Mouse (Mus musculus): ENCODE results near the gene Ackr4. TPM values are rescaled to one million over a fixed set of nuclear protein-coding genes. Genes with fewer than 3 reads are reported as not detected.

Gene Ackr4
- total RNA-seq (2014; fragmentation: Nextera tagmentation) = not detected in 2 replicates
- total RNA-seq (2017) = 0.09 TPM in 1 of 2 replicates, not detected in the other

DNA sequence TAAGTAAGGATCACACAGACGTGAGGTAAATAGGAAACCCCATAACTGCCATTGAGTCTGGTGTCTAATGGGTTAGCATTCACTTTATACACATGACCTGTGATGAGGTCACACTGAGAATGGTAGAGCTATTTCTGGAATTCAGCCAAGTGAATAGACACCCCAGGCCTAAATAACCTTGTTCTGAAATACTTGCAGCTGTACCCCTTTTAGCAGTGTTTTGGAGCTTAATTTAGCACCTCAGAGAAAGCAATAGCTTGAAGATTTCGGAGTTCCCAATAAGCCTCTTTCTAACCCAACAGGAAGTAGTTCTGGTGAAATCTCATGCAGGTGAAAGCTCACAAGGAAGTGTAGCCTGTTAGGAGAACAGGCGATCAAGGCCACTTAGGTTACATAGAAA is at the start of gene Ackr4:
Gene Ackr4 (minus strand): TSS at position 101 of the 400 bp plus-strand sequence.
- ATAC-seq (replicated peaks; ENCODE audit: poor library complexity, severe bottlenecking) = no peak

DNA sequence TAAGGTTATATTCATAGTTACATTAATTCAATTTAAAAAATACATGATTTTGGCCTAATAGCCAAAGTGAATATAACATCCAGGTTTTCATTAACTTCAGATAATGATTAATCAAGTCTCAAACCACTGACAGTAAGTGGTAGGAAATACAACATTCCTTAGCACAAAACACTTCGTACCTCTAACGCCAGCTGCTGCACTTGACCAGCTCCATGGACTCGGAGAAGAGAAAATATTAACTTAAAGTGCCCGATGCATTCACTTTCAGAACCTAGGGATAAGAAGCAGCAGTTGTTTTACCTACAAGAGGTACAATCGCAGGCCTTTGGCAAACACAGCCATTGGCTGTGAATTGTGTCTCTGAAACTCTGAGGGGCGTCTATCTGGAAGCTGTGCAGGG is 45.6 kb upstream of the Ackr4 start:
- no peak for ATAC-seq (replicated peaks; ENCODE audit: poor library complexity, severe bottlenecking)

GRCm38 (mm10) chr9:104171651-104172050 is 44.9 kb upstream of the Ackr4 start:
- no peak for ATAC-seq (replicated peaks; ENCODE audit: poor library complexity, severe bottlenecking)

DNA sequence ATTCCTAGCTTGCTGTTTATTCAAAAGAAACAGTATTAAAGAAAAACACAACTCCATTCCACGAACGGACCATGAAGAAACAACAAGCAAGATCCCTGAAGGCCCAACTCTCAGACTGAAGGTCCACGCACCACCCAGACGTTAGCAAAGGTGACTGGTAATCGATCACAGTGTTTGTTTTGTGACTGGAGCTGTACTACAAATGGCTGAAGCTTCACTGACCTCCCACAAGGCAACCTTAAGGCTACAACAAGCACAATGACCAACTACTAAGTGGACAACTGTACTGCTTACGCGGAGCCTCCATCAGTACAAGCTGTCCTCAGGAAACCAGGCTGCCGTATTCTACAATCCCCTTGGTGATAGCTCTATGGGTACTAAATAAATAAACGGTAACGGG is 43.3 kb upstream of the Ackr4 start:
- ATAC-seq (replicated peaks; ENCODE audit: poor library complexity, severe bottlenecking) = no peak

GRCm38 (mm10) chr9:104165926-104166325 is 39.2 kb upstream of the Ackr4 start:
- no peak for ATAC-seq (replicated peaks; ENCODE audit: poor library complexity, severe bottlenecking)

DNA sequence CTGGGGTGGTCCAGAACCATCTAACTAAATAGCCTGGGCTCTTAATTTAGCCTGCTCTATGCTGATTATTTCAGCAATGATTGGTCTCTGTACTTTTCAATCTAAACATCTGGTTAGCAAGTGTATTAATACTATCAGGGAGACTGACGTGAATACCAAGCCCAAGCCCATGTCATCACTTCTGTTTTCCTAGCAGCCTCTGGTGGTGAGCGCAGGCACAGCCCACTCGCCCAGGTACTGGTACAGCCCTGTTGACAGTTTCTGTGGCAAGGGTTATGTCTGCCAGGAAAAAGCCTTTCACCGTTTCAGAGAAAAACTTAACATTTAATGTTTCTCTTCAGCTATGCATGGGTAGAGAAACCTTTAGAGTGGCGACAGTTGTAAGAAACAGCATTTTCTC is 37.5 kb upstream of the Ackr4 start:
- no peak for ATAC-seq (replicated peaks; ENCODE audit: poor library complexity, severe bottlenecking)

- ATAC-seq (replicated peaks; ENCODE audit: poor library complexity, severe bottlenecking) = no peak
Measured at GRCm38 (mm10) chr9:104161117-104161516, 34.4 kb upstream of the Ackr4 start.

DNA sequence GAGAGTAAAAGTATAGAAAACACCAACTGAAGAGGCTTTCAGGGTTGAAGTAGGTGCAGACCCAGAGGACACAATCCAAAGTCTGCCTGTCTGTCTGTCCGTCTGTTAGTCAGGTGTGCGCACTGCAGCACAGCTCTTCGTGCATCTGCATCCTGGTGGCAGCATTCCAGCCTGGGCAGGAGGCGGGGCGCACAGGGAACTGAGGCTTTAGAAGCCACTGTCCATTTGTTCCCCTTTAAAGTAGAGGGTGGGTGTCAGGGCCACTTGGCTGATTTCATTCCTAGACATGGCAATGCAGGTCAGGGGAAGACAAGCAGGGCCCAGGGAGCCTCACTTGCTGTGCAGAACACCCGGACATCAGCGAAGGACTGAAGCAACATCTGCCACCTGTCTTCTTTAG is 30.6 kb upstream of the Ackr4 start:
- no peak for ATAC-seq (replicated peaks; ENCODE audit: poor library complexity, severe bottlenecking)

DNA sequence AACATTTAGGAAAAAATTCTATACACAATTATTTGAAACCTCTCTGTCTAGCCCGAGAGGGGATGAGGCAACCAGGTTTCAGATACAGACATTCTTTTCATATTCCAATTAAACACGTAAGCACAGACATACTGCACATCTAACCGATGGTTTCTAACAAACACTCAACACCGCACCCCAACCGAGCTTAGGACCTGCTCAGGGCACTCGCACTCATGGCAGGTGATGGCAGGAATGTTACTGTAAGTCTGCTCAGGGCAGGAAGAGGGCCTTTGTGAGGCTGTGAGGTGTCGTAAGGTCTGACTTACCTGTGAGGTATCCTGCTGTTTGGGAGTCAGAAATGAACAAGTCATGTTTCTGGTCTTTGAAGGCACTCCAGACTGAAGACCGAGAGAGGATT is 29.8 kb upstream of the Ackr4 start:
- no peak for ATAC-seq (replicated peaks; ENCODE audit: poor library complexity, severe bottlenecking)

DNA sequence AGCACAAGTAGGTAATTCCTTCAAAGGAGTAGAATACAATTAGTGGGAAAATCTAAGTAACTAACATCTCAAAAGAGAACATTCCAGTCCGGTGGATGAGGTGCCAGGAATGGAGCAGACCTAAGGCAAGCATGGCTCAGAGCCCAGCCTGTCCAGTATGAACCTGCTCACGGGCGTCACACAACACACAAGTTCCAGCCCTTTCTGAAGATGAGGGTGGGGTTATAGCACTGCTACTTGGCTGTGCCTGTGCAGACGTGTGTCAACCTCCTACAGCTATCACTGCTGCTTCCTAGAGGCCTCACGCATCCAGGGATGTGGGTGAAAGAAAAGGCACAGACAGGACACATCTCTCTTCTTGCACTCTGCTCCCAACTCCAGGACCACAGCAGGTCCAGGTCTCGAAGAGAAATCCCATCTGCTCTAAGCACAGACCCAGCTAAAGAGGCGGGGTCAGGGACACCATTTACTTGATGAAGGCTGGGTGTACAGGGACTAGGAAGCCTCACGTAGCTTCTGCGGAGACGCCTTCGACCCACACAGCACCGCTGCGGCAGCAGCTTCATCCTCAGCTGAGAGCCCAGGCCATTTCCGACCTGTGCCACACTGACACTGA is 28.5 kb upstream of the Ackr4 start:
- ATAC-seq (replicated peaks; ENCODE audit: poor library complexity, severe bottlenecking) = no peak

- no peak for ATAC-seq (replicated peaks; ENCODE audit: poor library complexity, severe bottlenecking)
Measured at GRCm38 (mm10) chr9:104152121-104152520, 25.4 kb upstream of the Ackr4 start.

DNA sequence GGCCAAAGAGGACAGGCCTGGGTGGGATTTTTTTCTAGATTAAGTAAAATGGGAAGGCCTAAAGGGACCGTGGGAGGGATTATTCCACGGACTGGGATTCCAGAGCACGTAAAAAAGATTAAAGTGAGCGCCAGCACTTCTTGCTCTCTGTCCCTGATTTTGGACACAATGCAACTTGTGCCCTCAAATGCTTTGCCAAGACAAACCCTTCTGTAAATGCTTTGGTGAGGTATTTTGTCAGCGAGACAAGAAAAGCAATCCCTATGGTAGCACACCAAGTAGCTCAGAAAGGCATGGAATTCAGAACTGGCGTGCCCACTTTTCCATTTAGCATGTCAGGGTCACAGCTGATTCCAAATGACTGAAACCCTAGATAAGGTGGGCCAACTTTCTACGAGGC is 22.2 kb upstream of the Ackr4 start:
- ATAC-seq (replicated peaks; ENCODE audit: poor library complexity, severe bottlenecking) = no peak

DNA sequence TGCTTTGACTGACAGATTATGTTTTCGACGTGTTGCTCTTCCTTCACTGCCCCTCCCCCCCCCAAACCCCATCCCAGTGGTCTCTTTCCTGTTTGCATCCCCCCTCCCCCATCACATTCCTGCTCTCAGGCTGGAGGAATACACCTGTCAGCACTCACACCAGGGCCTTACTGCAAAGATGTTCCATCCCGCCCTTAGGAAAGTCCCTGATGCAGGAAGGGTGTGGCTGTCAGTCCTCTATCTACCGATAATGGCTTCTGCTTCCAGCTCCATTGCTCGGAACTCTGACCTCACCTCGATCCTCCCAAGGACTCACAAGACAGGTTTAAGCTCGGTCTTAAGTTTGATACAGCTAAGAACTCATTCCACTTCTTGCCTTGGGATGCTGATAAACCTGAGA is 19.9 kb upstream of the Ackr4 start:
- ATAC-seq (replicated peaks; ENCODE audit: poor library complexity, severe bottlenecking) = no peak

DNA sequence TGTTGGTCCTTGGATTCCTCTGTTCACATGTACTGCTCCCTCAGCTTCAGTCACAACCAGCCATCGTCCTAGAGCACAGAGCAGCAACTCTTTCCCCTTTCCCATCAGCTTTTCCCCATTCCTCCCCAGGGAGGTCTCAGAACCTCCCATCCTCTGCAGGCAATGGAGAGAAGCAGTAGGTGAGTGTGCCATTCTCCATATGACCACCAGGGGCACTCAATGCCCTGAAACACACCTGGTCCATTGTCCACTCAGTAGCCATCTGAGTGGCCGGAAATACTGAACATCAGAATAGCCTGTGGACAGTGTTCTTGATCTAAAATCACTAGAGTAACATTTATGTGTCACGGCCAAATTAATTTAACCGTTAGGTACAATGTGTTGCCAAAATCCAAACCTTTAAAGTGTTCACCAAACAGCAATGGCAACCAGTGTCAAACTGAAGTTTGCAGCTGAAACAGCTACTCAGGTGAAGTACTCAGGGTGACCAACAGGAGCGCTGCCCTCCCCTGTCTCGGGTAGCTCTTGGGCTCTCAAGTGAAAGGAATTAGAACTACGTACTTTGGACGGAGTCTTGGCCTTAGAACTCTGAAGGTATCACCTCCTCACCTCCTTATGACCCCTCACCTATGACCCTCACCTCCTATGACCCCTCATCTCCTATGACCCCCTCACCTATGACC is 17.7 kb upstream of the Ackr4 start:
- ATAC-seq (replicated peaks; ENCODE audit: poor library complexity, severe bottlenecking) = peak; percentile 62

DNA sequence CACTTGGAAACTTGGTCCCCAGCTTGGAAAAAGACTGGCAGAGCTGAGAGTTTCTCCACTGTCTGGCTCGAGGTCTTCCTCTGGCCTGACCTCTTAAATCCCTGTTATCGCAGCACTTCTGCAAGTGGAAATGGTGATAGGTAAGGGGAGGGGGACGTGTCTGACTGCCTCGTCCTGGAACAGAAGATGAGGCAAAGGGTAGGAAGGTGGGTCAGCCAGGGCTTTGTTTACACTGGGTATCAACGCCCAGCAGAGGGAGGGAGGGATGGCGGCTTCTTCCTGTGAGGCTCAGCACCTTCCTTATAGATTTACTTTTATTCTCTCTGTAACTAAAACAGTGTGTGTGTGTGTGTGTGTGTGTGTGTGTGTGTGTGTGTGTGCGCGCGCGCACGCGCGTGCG is 16.1 kb upstream of the Ackr4 start:
- no peak for ATAC-seq (replicated peaks; ENCODE audit: poor library complexity, severe bottlenecking)

DNA sequence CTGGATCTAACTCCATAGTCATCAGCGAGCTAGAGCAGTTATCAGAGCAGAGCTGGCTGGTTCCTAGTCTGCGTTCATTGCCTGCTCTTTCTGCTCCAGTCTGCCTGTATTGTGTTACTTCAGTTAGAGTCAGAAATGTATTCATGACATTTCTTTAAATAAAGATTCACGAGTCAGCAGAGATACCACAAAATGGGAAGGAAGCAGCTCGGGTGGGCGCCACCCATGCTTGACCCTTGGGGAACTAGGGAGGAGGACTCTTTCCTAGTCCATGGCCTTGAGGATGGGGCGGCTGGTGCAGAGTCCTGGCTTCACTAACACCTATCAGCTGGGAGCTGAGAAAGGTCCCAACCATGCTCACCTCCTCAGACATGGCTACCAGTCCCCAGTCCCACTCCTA is 13.6 kb upstream of the Ackr4 start:
- no peak for ATAC-seq (replicated peaks; ENCODE audit: poor library complexity, severe bottlenecking)

GRCm38 (mm10) chr9:104130141-104130755 is 3.5 kb upstream of the Ackr4 start:
- no peak for ATAC-seq (replicated peaks; ENCODE audit: poor library complexity, severe bottlenecking)

DNA sequence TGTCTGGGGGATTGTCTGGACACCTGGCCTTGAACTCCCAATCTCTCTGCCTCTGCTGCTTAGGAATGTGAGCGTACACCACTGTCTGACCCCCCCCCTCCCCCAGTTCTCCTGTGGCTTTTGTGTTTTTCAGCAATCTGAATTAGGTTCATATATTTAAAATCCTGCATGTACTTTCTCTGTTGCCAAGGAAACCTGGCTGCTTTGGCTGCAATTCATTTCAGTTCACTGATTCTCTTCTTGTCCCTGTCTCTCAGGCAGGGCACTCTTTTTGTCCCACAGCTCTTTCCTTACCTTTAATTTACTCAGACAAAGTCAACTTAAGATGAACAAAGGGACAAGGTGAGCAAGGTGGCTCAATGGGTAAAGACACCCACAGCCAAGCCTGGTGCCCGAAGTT is 1.4 kb upstream of the Ackr4 start:
- no peak for ATAC-seq (replicated peaks; ENCODE audit: poor library complexity, severe bottlenecking)

DNA sequence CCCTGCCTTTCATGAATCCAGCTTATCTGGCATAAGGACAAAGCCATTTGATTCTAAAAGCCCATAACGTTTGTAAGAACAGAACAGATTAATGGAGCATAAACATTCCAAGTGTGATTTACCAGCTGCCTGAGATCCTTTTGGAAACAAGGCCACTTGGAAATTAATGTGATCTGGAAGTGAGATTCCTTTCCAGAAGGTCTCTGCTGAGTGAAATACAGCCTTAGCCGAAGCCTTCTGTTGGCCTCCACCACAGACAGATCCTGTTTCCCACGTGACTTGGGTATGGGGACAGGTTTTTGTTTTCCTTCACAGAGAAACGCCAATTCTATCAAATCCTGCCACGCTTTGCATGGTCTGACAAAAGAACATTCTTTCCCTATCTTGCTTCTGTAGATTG is 3.1 kb downstream of the Ackr4 start:
- no peak for ATAC-seq (replicated peaks; ENCODE audit: poor library complexity, severe bottlenecking)

- ATAC-seq (replicated peaks; ENCODE audit: poor library complexity, severe bottlenecking) = peak; percentile 84
Measured at GRCm38 (mm10) chr9:104123101-104123500, 3.6 kb downstream of the Ackr4 start.

DNA sequence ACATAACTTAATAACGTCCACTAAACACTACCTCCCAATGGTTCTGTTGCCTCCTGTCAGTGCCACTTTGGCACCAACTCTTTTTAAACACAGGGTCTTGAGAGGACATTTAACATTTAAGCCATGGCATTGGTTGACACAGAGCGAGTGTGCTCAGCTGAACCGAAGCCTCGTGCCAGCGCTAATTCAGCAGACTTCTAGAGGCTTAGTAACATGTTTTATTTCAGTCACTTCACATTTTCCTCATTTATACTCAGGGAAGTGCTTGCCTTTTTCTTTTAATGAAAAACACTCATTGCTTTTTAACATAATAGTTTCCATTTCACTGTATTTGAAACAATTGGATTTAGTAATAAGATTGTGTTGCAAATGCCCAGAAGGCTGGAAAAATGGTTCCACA is 17.6 kb downstream of the Ackr4 start:
- ATAC-seq (replicated peaks; ENCODE audit: poor library complexity, severe bottlenecking) = no peak
